Mouse (Mus musculus) gastrocnemius, adult 2 months (tissue): ENCODE measurements around the gene Tmem259. TPM values are rescaled to one million over a fixed set of nuclear protein-coding genes. Genes with fewer than 3 reads are reported as not detected.
A peak's percentile ranks its signal among the peaks of the same experiment; 100 is the strongest.

Experiments
- DNase-seq: peaks from one replicate; pipeline ENCODE4 v3.0.0; 2022
- H3K27ac ChIP-seq: fragments of 200-600 bp; 2 replicates; pipeline ENCODE4 v1.8.1; 2022; ENCODE audit warnings: mild to moderate bottlenecking
- H3K4me3 ChIP-seq: fragments of 200-600 bp; 2 replicates; pipeline ENCODE4 v1.8.1; 2022; ENCODE audit warnings: mild to moderate bottlenecking, moderate library complexity
- CTCF ChIP-seq: fragments of 200-600 bp; IDR thresholded peaks from 2 replicates; pipeline ENCODE4 v1.8.1; 2022; ENCODE audit warnings: antibody characterized with exemption, mild to moderate bottlenecking, moderate library complexity
- intact Hi-C: fragments of 180-260 bp; cut with DNase I; formaldehyde crosslinking; loops from one replicate; pipeline ENCODE4 v1.15.1; 2025
- total RNA-seq, 2 experiments: library from RNA; stranded (reverse); gene quantifications; 2 replicates each; pipeline ENCODE4 v1.2.3; 2021

Gene Tmem259
- total RNA-seq, 2 experiments from 2014 or later: 70.9 to 75.1 TPM

DNA sequence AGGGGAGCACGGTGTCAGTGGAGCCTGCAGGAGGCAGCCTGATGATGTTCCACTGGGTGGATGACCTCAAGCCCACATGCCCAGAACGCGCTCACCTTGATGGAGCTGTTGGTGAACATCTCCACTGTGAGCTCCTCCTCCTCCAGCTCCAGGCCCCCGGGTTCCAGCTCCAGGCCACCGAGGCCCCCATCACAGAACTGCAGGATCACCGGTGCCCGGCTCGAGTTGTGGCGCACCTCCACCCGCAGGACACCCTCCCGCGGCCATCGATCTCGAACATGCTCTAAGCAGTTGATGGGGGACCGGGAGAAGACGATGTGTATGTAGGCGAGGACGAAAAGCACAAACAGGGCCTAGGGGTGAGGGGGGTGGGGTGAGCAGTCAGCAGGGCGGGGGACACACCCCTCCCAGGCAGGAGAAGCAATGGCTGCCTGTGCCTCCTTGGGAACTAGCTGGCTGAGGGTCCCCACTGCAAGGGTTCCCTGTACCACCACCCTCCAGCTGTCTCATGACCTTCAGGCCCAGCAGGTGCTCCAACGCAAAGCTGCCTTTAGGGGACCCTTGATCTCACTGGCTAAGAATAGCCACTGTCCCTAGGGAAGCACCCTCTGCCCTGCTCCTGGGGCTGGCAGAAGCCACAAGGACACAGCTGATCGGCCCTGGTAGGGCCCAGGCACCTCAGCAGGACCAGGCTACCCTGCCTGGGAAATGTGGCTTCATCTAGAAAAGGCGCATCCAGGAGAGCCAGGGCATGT, 4.6 kb downstream of the Tmem259 start:
- DNase-seq: peak; percentile 77
- peak overlapping the region; percentile 45 for H3K4me3 ChIP-seq
- no peak for TF ChIP-seq CTCF
- peak overlapping the region; percentile 87 for H3K27ac ChIP-seq
- intact Hi-C loops: no loop called here

DNA sequence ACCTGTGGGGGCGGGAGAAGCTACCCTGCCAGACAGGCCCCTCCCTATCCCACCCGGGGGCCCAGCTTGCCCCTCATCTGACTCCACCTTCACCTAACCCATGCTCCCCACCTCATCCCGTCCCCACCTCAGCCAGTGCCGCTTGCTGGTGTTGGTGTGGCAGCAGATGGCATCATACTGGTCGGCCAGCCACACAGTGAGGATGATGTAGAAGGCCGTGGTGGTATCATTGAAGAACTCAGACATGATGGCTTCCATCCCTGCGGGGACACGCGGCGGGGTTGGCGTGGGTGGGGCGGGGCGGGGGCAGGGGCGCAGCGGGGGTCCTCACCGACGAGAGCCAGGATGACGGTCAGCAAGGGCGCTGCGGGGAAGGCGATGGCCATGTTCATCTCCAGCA, 6.1 kb downstream of the Tmem259 start:
- no peak for TF ChIP-seq CTCF
- no peak for DNase-seq
- Histone ChIP-seq H3K4me3 (no peak overlapping the region), H3K27ac (no peak overlapping the region)
- intact Hi-C loops: no loop called here

DNA sequence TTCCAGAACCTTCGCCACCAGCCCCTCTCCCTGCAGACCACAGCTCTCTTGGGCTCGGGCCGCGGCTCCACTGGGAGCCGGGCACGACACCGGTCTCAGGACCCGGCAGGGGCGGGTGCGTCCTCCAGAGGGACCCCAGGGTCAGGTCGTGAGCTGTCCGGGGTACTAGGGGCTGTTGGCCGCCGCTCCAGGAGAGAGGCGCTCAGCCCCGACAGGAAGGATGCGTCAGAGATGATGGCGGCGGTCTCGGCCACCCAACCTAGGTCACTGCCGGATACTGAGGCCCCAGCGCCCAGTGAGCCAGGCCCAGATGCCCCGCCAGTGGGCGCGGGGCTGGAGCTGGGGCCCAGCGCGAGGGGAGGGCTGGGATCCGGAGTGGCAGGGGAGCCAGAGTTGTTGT, 6.8 kb downstream of the Tmem259 start:
- Histone ChIP-seq H3K4me3 (no peak overlapping the region), H3K27ac (no peak overlapping the region)
- no peak for TF ChIP-seq CTCF
- DNase-seq: no peak
- intact Hi-C loops: no loop called here

DNA sequence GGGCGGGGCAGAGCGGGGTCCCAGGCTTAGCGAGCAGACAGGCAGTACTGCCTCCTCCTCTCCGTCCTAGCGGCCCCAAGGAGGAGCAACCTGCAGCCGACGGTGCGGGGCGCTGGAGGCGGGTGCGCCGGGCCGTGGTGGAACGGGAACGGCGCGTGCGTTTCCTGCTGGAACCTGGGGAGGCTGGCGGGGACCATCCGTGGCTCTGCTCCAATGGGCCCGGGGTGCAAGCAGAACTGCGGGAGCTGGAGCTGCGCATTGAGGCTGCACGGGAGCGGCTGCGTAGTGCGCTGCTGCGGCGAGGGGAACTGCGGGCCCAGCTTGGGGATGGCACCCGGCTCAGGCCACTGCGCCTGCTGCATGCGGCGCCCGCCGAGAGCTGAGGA, 7.4 kb downstream of the Tmem259 start:
- intact Hi-C loops: no loop called here
- no peak for TF ChIP-seq CTCF
- Histone ChIP-seq H3K27ac (no peak overlapping the region), H3K4me3 (no peak overlapping the region)
- no peak for DNase-seq

DNA sequence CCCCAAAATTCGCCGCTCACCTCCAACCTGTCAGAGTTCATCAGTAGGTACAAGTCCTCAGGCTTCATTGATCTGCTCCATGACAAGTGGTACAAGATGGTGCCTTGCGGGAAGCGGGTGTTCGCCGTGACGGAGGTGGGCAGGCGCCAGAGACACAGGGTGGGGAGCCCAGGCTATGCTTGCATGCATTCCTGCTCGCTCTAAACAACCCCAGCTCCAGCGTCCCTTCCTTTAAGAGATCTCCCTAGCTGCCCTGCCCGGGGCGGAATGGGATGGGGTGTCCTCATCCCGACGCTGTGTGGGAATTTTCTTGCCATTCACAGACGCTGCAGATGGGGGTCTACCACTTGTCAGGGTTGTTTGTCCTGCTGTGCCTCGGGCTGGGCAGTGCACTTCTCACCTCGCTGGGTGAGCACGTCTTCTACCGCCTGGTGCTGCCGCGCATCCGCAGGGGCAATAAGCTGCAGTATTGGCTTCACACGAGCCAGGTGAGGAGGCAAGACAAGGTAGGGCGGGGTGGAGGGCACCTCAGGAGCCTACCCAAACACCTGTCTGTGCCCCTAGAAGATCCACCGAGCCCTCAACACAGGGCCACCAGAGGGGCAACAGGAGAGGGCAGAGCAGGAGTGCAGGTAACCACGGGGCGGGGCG, 7.9 kb downstream of the Tmem259 start:
- no peak overlapping the region for H3K27ac ChIP-seq
- DNase-seq: no peak
- intact Hi-C loops: no loop called here
- TF ChIP-seq CTCF: no peak
- H3K4me3 ChIP-seq: no peak overlapping the region

DNA sequence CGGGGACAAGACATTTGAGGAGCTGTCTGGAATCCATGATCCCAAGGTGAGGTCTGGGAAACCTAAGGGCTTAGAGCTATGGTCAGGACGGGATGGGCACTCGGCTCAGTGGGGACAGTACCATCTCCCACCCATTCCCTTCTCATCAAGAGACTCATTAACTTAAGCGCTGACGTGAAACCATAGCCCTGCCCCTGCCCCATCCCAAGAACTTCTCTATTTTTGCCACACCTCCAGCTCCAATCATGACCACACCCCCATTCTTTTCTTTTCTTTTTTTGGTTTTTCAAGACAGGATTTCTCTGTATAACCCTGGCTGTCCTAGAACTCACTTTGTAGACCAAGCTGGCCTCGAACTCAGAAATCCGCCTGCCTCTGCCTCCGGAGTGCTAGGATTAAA, 9.5 kb downstream of the Tmem259 start:
- no peak overlapping the region for H3K4me3 ChIP-seq
- no peak for DNase-seq
- TF ChIP-seq CTCF: no peak
- intact Hi-C loops: no loop called here
- no peak overlapping the region for H3K27ac ChIP-seq

DNA sequence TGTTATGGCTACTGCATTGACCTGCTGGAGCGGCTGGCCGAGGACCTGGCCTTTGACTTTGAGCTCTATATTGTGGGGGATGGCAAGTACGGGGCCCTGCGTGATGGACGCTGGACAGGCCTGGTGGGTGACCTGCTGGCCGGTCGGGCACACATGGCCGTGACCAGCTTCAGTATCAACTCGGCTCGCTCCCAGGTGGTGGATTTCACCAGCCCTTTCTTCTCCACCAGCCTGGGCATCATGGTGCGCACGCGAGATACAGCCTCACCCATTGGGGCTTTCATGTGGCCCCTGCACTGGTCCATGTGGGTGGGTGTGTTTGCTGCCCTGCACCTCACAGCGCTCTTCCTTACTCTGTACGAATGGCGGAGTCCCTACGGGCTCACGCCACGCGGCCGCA, 10.0 kb downstream of the Tmem259 start:
- intact Hi-C loops: no loop called here
- Histone ChIP-seq H3K27ac (no peak overlapping the region; the same call in 1 of the 2 replicates), H3K4me3 (no peak overlapping the region)
- DNase-seq: no peak
- no peak for TF ChIP-seq CTCF

DNA sequence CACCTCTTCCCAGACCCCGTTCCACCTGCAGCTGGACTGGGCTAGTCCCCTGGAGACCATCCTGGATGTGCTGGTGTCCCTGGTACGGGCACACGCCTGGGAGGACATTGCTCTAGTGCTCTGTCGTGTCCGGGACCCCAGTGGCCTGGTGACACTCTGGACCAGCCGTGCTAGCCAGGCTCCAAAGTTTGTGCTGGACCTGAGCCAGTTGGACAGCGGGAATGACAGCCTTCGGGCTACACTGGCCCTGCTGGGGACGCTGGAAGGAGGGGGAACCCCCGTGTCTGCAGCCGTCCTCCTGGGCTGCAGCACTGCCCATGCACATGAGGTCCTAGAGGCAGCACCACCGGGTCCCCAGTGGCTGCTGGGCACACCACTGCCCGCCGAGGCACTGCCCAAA, 11.3 kb downstream of the Tmem259 start:
- H3K27ac ChIP-seq: no peak overlapping the region
- no peak overlapping the region for H3K4me3 ChIP-seq
- DNase-seq: peak; percentile 64
- TF ChIP-seq CTCF: no peak
- intact Hi-C loops: no loop called here

DNA sequence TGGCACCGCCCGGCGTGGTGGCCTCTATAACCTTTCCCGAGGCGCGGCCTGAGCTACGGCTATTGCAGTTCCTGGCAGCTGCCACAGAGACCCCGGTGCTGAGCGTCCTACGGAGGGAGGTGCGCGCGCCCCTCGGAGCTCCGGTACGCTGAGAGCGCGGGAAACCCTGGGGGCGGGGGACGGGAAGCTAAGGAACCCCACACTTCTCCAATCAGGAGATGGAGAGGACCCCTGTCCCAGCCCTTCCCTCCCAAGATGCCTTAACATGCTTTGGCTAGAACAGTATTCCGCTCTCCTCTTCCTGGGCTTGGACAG, 13.0 kb downstream of the Tmem259 start:
- Histone ChIP-seq H3K4me3 (peak overlapping the region; percentile 50), H3K27ac (no peak overlapping the region)
- intact Hi-C loops: no loop called here
- no peak for DNase-seq
- TF ChIP-seq CTCF: no peak

DNA sequence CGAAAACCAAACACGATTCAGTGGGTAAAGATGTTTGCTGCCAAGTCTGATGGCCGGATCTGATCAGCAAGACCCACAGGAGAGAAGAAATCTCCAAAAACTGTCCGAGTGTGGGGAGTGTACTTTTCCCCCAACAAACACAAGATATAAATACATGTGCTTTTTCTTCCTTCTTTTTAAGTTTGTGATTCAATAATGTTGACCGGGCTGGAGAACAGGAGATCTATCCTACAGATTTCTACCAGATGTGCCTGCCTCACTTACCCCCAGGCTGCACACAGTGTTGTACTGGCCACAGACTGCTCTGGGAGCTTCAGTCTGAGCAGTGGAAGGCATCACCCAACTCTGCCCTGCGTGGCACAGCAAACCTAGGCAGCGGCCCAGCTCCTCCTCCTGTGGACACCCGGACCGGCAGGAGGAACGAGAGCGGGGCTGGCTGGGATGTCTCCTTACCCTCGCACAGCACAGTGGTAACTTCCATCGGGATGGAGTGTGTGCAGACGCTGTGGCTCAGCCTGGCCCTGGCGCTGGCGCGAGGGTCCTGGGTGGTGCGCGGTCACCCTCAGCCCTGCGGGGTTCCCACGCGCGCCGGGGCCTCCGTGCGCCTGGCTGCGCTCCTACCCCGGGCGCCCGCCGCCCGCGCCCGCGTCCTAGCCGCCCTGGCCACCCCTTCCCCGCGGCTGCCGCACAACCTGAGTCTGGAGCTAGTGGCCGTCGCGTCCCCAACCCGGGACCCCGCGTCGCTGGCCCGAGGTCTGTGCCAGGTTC, 13.5 kb downstream of the Tmem259 start, which contains the start of gene Grin3b:
Gene Grin3b (plus strand): TSS at position 301 of the 768 bp plus-strand sequence.
- intact Hi-C loops: no loop called here
- peak within 1 kb of the TSS; percentile 50 for H3K4me3 ChIP-seq

DNA sequence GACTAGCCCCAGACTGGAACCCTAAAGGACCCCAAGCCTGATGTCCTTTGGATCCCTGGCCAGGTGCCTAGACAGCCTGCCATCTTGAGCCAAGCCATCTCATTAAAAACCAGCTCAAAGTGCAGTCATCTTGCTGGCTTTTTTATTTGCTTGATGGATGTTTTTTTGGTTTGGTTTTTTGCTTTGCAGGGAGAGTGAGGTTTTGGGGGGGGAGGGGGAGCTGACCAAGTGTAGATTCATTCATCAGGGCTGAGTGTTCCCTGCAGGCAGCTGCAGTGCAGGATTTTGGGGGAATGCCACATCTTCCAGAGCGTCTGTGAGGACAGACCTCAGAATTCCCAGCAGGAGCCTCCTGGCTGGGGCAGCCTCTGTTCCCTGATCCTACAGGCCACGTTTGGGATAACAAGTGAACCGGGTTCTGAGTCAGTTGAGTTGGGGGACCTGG, 15.0 kb downstream of the Tmem259 start:
- DNase-seq: no peak
- H3K27ac ChIP-seq: no peak overlapping the region
- intact Hi-C loops: no loop called here
- no peak for TF ChIP-seq CTCF
- no peak overlapping the region for H3K4me3 ChIP-seq

More for the DNA sequence above, 13.5 kb downstream of the Tmem259 start, which contains the start of gene Grin3b:
- DNase-seq: no peak
- no peak within 1 kb of the TSS for H3K27ac ChIP-seq
- TF ChIP-seq CTCF: no peak

DNA sequence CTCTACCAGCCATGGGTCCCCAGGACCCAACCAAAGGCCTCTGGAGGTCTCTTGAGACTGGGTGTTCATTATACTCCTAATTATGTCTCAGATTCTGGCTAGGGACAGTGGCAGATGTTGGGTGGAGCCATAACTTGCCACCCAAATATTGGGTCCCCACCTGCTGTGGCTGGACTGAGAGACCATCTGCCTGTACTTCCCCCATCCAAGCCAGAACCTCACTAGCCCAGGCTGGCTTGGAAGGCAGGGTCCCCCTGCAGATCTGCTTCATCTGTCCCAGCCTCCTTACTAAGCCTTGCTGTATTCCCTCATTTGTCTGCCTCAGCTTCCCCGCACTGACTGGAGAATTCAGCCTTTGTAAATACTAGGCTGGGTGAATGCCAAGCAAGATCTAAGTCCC, 15.9 kb downstream of the Tmem259 start:
- intact Hi-C loops: no loop called here
- no peak for TF ChIP-seq CTCF
- Histone ChIP-seq H3K4me3 (no peak overlapping the region), H3K27ac (no peak overlapping the region)
- DNase-seq: no peak

DNA sequence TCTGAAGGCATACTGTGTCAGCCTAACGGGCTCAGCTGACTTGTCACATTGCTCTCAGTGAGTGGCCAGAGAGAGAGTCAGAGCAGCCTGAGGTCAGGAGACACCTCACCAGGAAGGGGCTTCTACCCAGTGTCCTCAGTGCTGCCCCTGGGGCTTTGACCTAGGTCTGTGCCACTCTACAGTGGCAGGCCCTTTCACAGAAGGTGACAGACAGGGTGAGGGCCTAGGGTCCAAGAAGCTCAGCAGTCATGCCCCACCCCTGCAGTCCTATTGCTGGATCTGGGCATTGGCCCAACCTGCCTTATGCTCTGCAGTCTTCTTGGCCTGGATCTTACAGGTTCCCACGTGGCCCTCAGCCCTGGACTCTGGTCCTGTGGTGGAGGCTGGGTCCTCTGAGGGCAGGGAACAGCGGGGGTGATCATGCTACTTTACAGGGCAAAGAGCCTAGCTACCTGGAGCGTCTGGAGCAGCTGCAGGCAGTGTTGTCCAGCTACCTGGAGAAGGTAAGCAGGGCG, 17.2 kb downstream of the Tmem259 start:
- H3K4me3 ChIP-seq: no peak overlapping the region
- DNase-seq: peak; percentile 71
- peak overlapping the region; percentile 75 for H3K27ac ChIP-seq
- intact Hi-C loops: no loop called here
- TF ChIP-seq CTCF: no peak
